Mouse (Mus musculus) CH12.LX (cell line): ENCODE results near the gene Cyp27a1.

ENCODE experiments used
- BHLHE40 ChIP-seq: IDR thresholded peaks from 2 replicates; pipeline ENCODE4 v1.6.1; 2011; ENCODE audit warnings: mild to moderate bottlenecking, low read depth, low read length, improper control_type of control experiment
- CTCF ChIP-seq, 2 experiments: IDR thresholded peaks in 1 of 2; conservative IDR thresholded peaks in 1 of 2; 2 replicates each; pipeline ENCODE4 v1.5.1; 2011 to 2012; ENCODE audit warnings: low read depth in 2 of 2, low read length in 2 of 2, improper control_type of control experiment in 1 of 2, inconsistent platforms in 1 of 2, mild to moderate bottlenecking in 1 of 2, moderate library complexity in 1 of 2
- EP300 ChIP-seq: IDR thresholded peaks from 2 replicates; pipeline ENCODE4 v1.6.1; 2011; ENCODE audit warnings: low read length, improper control_type of control experiment
- MAFK ChIP-seq: IDR thresholded peaks from 2 replicates; pipeline ENCODE4 v1.6.1; 2011; ENCODE audit warnings: low read length, improper control_type of control experiment; ENCODE audit not compliant: insufficient replicate concordance
- MAX ChIP-seq: IDR thresholded peaks from 2 replicates; pipeline ENCODE4 v1.6.1; 2011; ENCODE audit warnings: low read length, improper control_type of control experiment
- MYC ChIP-seq: IDR thresholded peaks from 2 replicates; pipeline ENCODE4 v1.6.1; 2011; ENCODE audit warnings: low read depth, mild to moderate bottlenecking, improper control_type of control experiment, low read length
- PAX5 ChIP-seq: IDR thresholded peaks from 2 replicates; pipeline ENCODE4 v1.6.1; 2012; ENCODE audit warnings: low read length, inconsistent platforms, mixed read lengths
- POLR2A ChIP-seq: IDR thresholded peaks from 2 replicates; pipeline ENCODE4 v1.6.1; 2011; ENCODE audit warnings: low read depth, mild to moderate bottlenecking, improper control_type of control experiment, low read length
- RAD21 ChIP-seq: IDR thresholded peaks from 2 replicates; pipeline ENCODE4 v1.6.1; 2011; ENCODE audit warnings: low read depth, mild to moderate bottlenecking, low read length, improper control_type of control experiment, moderate library complexity
- USF1 ChIP-seq: IDR thresholded peaks from 2 replicates; pipeline ENCODE4 v1.6.1; 2014; ENCODE audit warnings: low read depth, mild to moderate bottlenecking, inconsistent platforms, low read length, improper control_type of control experiment

GRCm38 (mm10) chr1:74773136-74773535, 59.8 kb downstream of the Cyp27a1 start:
- TF ChIP-seq POLR2A (peak; percentile 67), USF1 (no peak), MYC (no peak), PAX5 (no peak), EP300 (no peak), CTCF (conservative IDR thresholded peaks at IDR 0.05 in 1 of 2, IDR thresholded peaks at IDR 0.05 in 1 of 2; ENCODE audit: low read depth in 2 of 2, low read length in 2 of 2) (no peak), MAFK (no peak), RAD21 (no peak), MAX (peak; percentile 64), BHLHE40 (no peak)
